Mouse (Mus musculus): ENCODE measurements around the gene Auh. TPM values are rescaled to one million over a fixed set of nuclear protein-coding genes. Genes with fewer than 3 reads are reported as not detected.

Auh gene
- polyA plus RNA-seq, 1 experiment from 2014 or later, result 35.2 TPM

GRCm38 (mm10) chr13:52914591-52915110 is 14.8 kb downstream of the Auh start:
- H3K27ac ChIP-seq (replicated peaks; ENCODE audit: low read depth, low read length), result no peak overlapping the region
- ATAC-seq (ENCODE audit: low read depth) (no peak), DNase-seq (ENCODE audit: low spot score) (no peak)
- 69% methylated on average over 19 of the region's 19 CpGs for WGBS
- peaks cover 12% of the 10 kb centered on the region; the same call in 1 of the 2 replicates for H3K36me3 ChIP-seq (ENCODE audit: control insufficient read depth, insufficient read depth, low read length)
- no peak overlapping the region for H3K4me3 ChIP-seq (ENCODE audit: low read depth, low read length)
- H3K4me2 ChIP-seq (ENCODE audit: low read depth, low read length), result no peak overlapping the region
- no peaks in the 10 kb centered on the region for H3K9me3 ChIP-seq (ENCODE audit: control insufficient read depth, low read length)
- H3K4me1 ChIP-seq (ENCODE audit: control insufficient read depth, insufficient read depth, low read length), result no peaks in the 10 kb centered on the region
- H3K27me3 ChIP-seq (replicated peaks; ENCODE audit: control insufficient read depth, insufficient read depth, low read length), result no peaks in the 10 kb centered on the region
- no peak overlapping the region for H3K9ac ChIP-seq (ENCODE audit: low read depth, low read length)

- no peak overlapping the region for H3K4me3 ChIP-seq (ENCODE audit: low read depth, low read length)
- no peaks in the 10 kb centered on the region for H3K9me3 ChIP-seq (ENCODE audit: control insufficient read depth, low read length)
- H3K27me3 ChIP-seq (replicated peaks; ENCODE audit: control insufficient read depth, insufficient read depth, low read length), result no peaks in the 10 kb centered on the region
- no peak overlapping the region for H3K4me2 ChIP-seq (ENCODE audit: low read depth, low read length)
- H3K36me3 ChIP-seq (ENCODE audit: control insufficient read depth, insufficient read depth, low read length), result peaks cover 14% of the 10 kb centered on the region; the same call in 1 of the 2 replicates
- WGBS, result 88% methylated on average over 7 of the region's 7 CpGs
- no peak overlapping the region for H3K9ac ChIP-seq (ENCODE audit: low read depth, low read length)
- H3K4me1 ChIP-seq (ENCODE audit: control insufficient read depth, insufficient read depth, low read length), result no peaks in the 10 kb centered on the region
- ATAC-seq (ENCODE audit: low read depth) (no peak), DNase-seq (ENCODE audit: low spot score) (no peak)
- no peak overlapping the region for H3K27ac ChIP-seq (replicated peaks; ENCODE audit: low read depth, low read length)
Measured at GRCm38 (mm10) chr13:52913926-52914325, 15.6 kb downstream of the Auh start.

- Histone ChIP-seq H3K36me3 (ENCODE audit: control insufficient read depth, insufficient read depth, low read length) (peaks cover 28% of the 10 kb centered on the region), H3K27ac (replicated peaks; ENCODE audit: low read depth, low read length) (no peak overlapping the region), H3K27me3 (replicated peaks; ENCODE audit: control insufficient read depth, insufficient read depth, low read length) (no peaks in the 10 kb centered on the region), H3K4me1 (ENCODE audit: control insufficient read depth, insufficient read depth, low read length) (no peaks in the 10 kb centered on the region), H3K9me3 (ENCODE audit: control insufficient read depth, low read length) (no peaks in the 10 kb centered on the region), H3K4me2 (ENCODE audit: low read depth, low read length) (no peak overlapping the region), H3K4me3 (ENCODE audit: low read depth, low read length) (no peak overlapping the region), H3K9ac (ENCODE audit: low read depth, low read length) (no peak overlapping the region)
- 72% methylated on average over 8 of the region's 8 CpGs for WGBS
- DNase-seq (ENCODE audit: low spot score) (no peak), ATAC-seq (ENCODE audit: low read depth) (no peak)
Measured at GRCm38 (mm10) chr13:52912495-52912894, 17.0 kb downstream of the Auh start.

- H3K36me3 ChIP-seq (ENCODE audit: control insufficient read depth, insufficient read depth, low read length), result peaks cover 38% of the 10 kb centered on the region
- H3K9ac ChIP-seq (ENCODE audit: low read depth, low read length), result no peak overlapping the region
- no peak overlapping the region for H3K27ac ChIP-seq (replicated peaks; ENCODE audit: low read depth, low read length)
- no peaks in the 10 kb centered on the region for H3K4me1 ChIP-seq (ENCODE audit: control insufficient read depth, insufficient read depth, low read length)
- 84% methylated on average over 4 of the region's 4 CpGs for WGBS
- H3K4me2 ChIP-seq (ENCODE audit: low read depth, low read length), result no peak overlapping the region
- H3K27me3 ChIP-seq (replicated peaks; ENCODE audit: control insufficient read depth, insufficient read depth, low read length), result no peaks in the 10 kb centered on the region
- H3K4me3 ChIP-seq (ENCODE audit: low read depth, low read length), result no peak overlapping the region
- H3K9me3 ChIP-seq (ENCODE audit: control insufficient read depth, low read length), result no peaks in the 10 kb centered on the region
- DNase-seq (ENCODE audit: low spot score) (no peak), ATAC-seq (ENCODE audit: low read depth) (no peak)
Measured at GRCm38 (mm10) chr13:52911259-52911658, 18.2 kb downstream of the Auh start.

- Histone ChIP-seq H3K9ac (ENCODE audit: low read depth, low read length) (no peak overlapping the region), H3K4me2 (ENCODE audit: low read depth, low read length) (no peak overlapping the region), H3K27me3 (replicated peaks; ENCODE audit: control insufficient read depth, insufficient read depth, low read length) (no peaks in the 10 kb centered on the region), H3K9me3 (ENCODE audit: control insufficient read depth, low read length) (no peaks in the 10 kb centered on the region), H3K27ac (replicated peaks; ENCODE audit: low read depth, low read length) (no peak overlapping the region), H3K4me1 (ENCODE audit: control insufficient read depth, insufficient read depth, low read length) (peaks cover 12% of the 10 kb centered on the region), H3K36me3 (ENCODE audit: control insufficient read depth, insufficient read depth, low read length) (peaks cover 35% of the 10 kb centered on the region), H3K4me3 (ENCODE audit: low read depth, low read length) (no peak overlapping the region)
- no peak for DNase-seq (ENCODE audit: low spot score)
- no peak for ATAC-seq (ENCODE audit: low read depth)
- WGBS, result 82% methylated on average over 11 of the region's 11 CpGs
Measured at GRCm38 (mm10) chr13:52906296-52906695, 23.2 kb downstream of the Auh start.

- ATAC-seq (ENCODE audit: low read depth) (no peak), DNase-seq (ENCODE audit: low spot score) (peak; percentile 48)
- Histone ChIP-seq H3K27me3 (replicated peaks; ENCODE audit: control insufficient read depth, insufficient read depth, low read length) (no peaks in the 10 kb centered on the region), H3K27ac (replicated peaks; ENCODE audit: low read depth, low read length) (peak overlapping the region; percentile 75), H3K9me3 (ENCODE audit: control insufficient read depth, low read length) (no peaks in the 10 kb centered on the region), H3K4me1 (ENCODE audit: control insufficient read depth, insufficient read depth, low read length) (peaks cover 12% of the 10 kb centered on the region), H3K4me2 (ENCODE audit: low read depth, low read length) (peak overlapping the region; percentile 8; the same call in 1 of the 2 replicates), H3K36me3 (ENCODE audit: control insufficient read depth, insufficient read depth, low read length) (peaks cover 26% of the 10 kb centered on the region), H3K4me3 (ENCODE audit: low read depth, low read length) (no peak overlapping the region), H3K9ac (ENCODE audit: low read depth, low read length) (no peak overlapping the region)
- WGBS, result 18% methylated on average over 6 of the region's 6 CpGs
Measured at GRCm38 (mm10) chr13:52904175-52904574, 25.3 kb downstream of the Auh start.

- WGBS, result 20% methylated on average over 10 of the region's 10 CpGs
- H3K9ac ChIP-seq (ENCODE audit: low read depth, low read length), result no peak overlapping the region
- H3K4me3 ChIP-seq (ENCODE audit: low read depth, low read length), result no peak overlapping the region
- no peaks in the 10 kb centered on the region for H3K27me3 ChIP-seq (replicated peaks; ENCODE audit: control insufficient read depth, insufficient read depth, low read length)
- H3K9me3 ChIP-seq (ENCODE audit: control insufficient read depth, low read length), result no peaks in the 10 kb centered on the region
- DNase-seq (ENCODE audit: low spot score) (peak; percentile 69), ATAC-seq (ENCODE audit: low read depth) (peak; percentile 64)
- H3K4me1 ChIP-seq (ENCODE audit: control insufficient read depth, insufficient read depth, low read length), result peaks cover 12% of the 10 kb centered on the region
- H3K36me3 ChIP-seq (ENCODE audit: control insufficient read depth, insufficient read depth, low read length), result peaks cover 23% of the 10 kb centered on the region
- H3K27ac ChIP-seq (replicated peaks; ENCODE audit: low read depth, low read length), result peak overlapping the region; percentile 75
- H3K4me2 ChIP-seq (ENCODE audit: low read depth, low read length), result peak overlapping the region; percentile 8; the same call in 1 of the 2 replicates
Measured at GRCm38 (mm10) chr13:52903767-52904166, 25.7 kb downstream of the Auh start.

- DNase-seq (ENCODE audit: low spot score) (no peak), ATAC-seq (ENCODE audit: low read depth) (no peak)
- Histone ChIP-seq H3K9ac (ENCODE audit: low read depth, low read length) (no peak overlapping the region), H3K27me3 (replicated peaks; ENCODE audit: control insufficient read depth, insufficient read depth, low read length) (no peaks in the 10 kb centered on the region), H3K9me3 (ENCODE audit: control insufficient read depth, low read length) (no peaks in the 10 kb centered on the region), H3K4me3 (ENCODE audit: low read depth, low read length) (no peak overlapping the region), H3K4me2 (ENCODE audit: low read depth, low read length) (no peak overlapping the region), H3K4me1 (ENCODE audit: control insufficient read depth, insufficient read depth, low read length) (peaks cover 12% of the 10 kb centered on the region), H3K36me3 (ENCODE audit: control insufficient read depth, insufficient read depth, low read length) (peaks cover 17% of the 10 kb centered on the region; the same call in 1 of the 2 replicates), H3K27ac (replicated peaks; ENCODE audit: low read depth, low read length) (no peak overlapping the region)
- 92% methylated on average over 8 of the region's 8 CpGs for WGBS
Measured at GRCm38 (mm10) chr13:52902517-52902916, 27.0 kb downstream of the Auh start.

- ATAC-seq (ENCODE audit: low read depth) (peak; percentile 77), DNase-seq (ENCODE audit: low spot score) (peak; percentile 54)
- H3K27ac ChIP-seq (replicated peaks; ENCODE audit: low read depth, low read length), result no peak overlapping the region
- no peaks in the 10 kb centered on the region for H3K9me3 ChIP-seq (ENCODE audit: control insufficient read depth, low read length)
- H3K27me3 ChIP-seq (replicated peaks; ENCODE audit: control insufficient read depth, insufficient read depth, low read length), result no peaks in the 10 kb centered on the region
- 75% methylated on average over 5 of the region's 5 CpGs for WGBS
- H3K4me1 ChIP-seq (ENCODE audit: control insufficient read depth, insufficient read depth, low read length), result peaks cover 11% of the 10 kb centered on the region
- H3K4me3 ChIP-seq (ENCODE audit: low read depth, low read length), result no peak overlapping the region
- peaks cover 12% of the 10 kb centered on the region; the same call in 1 of the 2 replicates for H3K36me3 ChIP-seq (ENCODE audit: control insufficient read depth, insufficient read depth, low read length)
- no peak overlapping the region for H3K4me2 ChIP-seq (ENCODE audit: low read depth, low read length)
- H3K9ac ChIP-seq (ENCODE audit: low read depth, low read length), result no peak overlapping the region
Measured at GRCm38 (mm10) chr13:52899664-52900063, 29.8 kb downstream of the Auh start.
